Comparison of ENCODE assay signal across 8 mouse cellular contexts in the genomic region with DNA sequence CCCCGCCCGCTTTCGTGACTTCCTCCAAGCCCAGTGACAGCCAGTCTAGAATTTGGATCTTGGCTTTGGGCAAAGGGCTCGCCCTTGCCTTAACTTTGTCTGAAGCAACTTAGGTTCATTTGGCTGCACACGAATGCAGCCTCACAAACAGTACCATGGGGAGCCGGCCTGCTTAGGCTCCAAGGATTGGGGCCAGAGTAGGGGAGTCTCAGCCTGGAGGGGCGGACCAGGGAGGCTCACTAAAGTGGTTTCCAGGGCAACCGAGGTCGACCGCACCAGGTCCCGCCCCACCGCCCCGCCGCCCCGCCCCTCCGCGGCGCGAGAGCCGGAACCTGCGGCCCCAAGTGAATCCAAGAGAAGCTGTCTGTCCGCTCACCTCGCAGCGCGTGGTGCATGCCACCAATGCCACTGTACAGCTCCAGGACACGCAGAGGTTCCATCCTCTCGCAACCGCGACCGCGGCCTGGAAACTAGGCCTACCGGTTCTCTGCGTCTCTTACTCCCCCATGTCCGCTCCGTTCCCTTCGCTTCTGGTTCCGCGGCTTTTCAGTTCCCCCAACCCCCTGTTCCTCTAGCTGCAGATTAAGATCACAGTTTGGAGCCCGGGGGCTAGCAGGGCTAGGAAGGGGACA. TPM values are rescaled to one million over a fixed set of nuclear protein-coding genes. Genes with fewer than 3 reads are reported as not detected.
A peak's percentile ranks its signal among the peaks of the same experiment; 100 is the strongest.
DNase-seq lines count a peak whose midpoint lies in the region; ATAC-seq lines count a peak whose summit lies in the region.

A gene (minus strand): TSS at position 476 of the 632 bp plus-strand sequence.

- under 1% methylated on average over 39 of the region's 39 CpGs for WGBS in intestine, embryonic 14.5 days

- intact Hi-C loops in left cerebral cortex, postnatal 14 days (cut with DNase I) = loop anchor here (5.0 kb wide), 1 partner anchor 33 kb away; no protein-coding TSS in a partner anchor

- H3K36me3 ChIP-seq in intestine, embryonic 14.5 days (ENCODE audit: control insufficient read depth, insufficient read depth, low read length) = no peaks in the 10 kb centered on the region

- no peaks in the 10 kb centered on the region for H3K27me3 ChIP-seq in intestine, embryonic 14.5 days (replicated peaks; ENCODE audit: control insufficient read depth, insufficient read depth, low read length)

- peak within 1 kb of the TSS; percentile 91 for H3K27ac ChIP-seq in intestine, embryonic 14.5 days (ENCODE audit: low read depth)

- peak within 1 kb of the TSS; percentile 52 for H3K4me2 ChIP-seq in intestine, embryonic 14.5 days (ENCODE audit: low read length)

- H3K9me3 ChIP-seq in intestine, embryonic 14.5 days (ENCODE audit: control insufficient read depth, low read length) = no peaks in the 10 kb centered on the region

- DNase-seq in adrenal gland, adult 2 months = peak; percentile 94
- DNase-seq in embryo, embryonic 11 days = peak; percentile 96
- peak; percentile 87 for DNase-seq in gastrocnemius, postnatal 25 days
- DNase-seq in intestine, embryonic 14.5 days (ENCODE audit: low spot score) = peak; percentile 95
- peak; percentile 70 to 72 for DNase-seq in left cerebral cortex, postnatal 14 days (ENCODE audit: low spot score in 2 of 2)
- DNase-seq in right cerebral cortex, postnatal 14 days = peak; percentile 67
- DNase-seq in urinary bladder, postnatal 25 days (ENCODE audit: low spot score) = peak; percentile 67

- peak within 1 kb of the TSS; percentile 57 for H3K4me3 ChIP-seq in intestine, embryonic 14.5 days (ENCODE audit: low read depth, low read length)

- peaks cover 4% of the 10 kb centered on the region; the same call in 1 of the 2 replicates for H3K4me1 ChIP-seq in intestine, embryonic 14.5 days (replicated peaks; ENCODE audit: control insufficient read depth, insufficient read depth, low read length)

- peak; percentile 98 for ATAC-seq in intestine, embryonic 14.5 days (replicated peaks; ENCODE audit: low FRiP score, low TSS enrichment, low read depth)
- peak; percentile 96 for ATAC-seq in megakaryocyte-erythroid progenitor cell, adult 5-6 weeks (replicated peaks; ENCODE audit: low FRiP score, low TSS enrichment, poor library complexity, severe bottlenecking)

- peak within 1 kb of the TSS; percentile 61 for H3K9ac ChIP-seq in intestine, embryonic 14.5 days (ENCODE audit: low read length)

RNA-seq across cellular contexts. Expression of the gene that starts here (rescaled TPM):
- total RNA-seq in adrenal gland, adult 2 months (2021) = 1 to 10 TPM; 2.4 to 7.8 TPM
- polyA plus RNA-seq in adrenal gland, adult 2 months (2012; rRNA removed) = 0.49 and 0.77 TPM in 2 replicates
- 1 to 10 TPM; 3.8 to 4.6 TPM for total RNA-seq in gastrocnemius, postnatal 25 days (2021)
- 11.2 and 11.5 TPM in 2 replicates for polyA plus RNA-seq in intestine, embryonic 14.5 days (2014; fragmentation: Nextera tagmentation; extraction: Ambion mirVana)
- 1 to 10 TPM; 5.0 to 6.3 TPM for total RNA-seq in left cerebral cortex, postnatal 14 days (2021)
- 7.0 and 17.3 TPM in 2 replicates for total RNA-seq in megakaryocyte-erythroid progenitor cell, adult 5-6 weeks (2014; fragmentation: Nextera tagmentation)
- total RNA-seq in megakaryocyte-erythroid progenitor cell, adult 5-6 weeks (2017) = 9.3 and 14.4 TPM in 2 replicates

Comparison
In these comparisons a context has a peak if more than half of its experiments do, and no peak if none do; other contexts are left out.
1. Peak in every context shown above with its lines: DNase-seq, ATAC-seq, H3K4me3 ChIP-seq and H3K27ac ChIP-seq.